Mouse (Mus musculus): ENCODE measurements around the gene Polr3h. TPM values are rescaled to one million over a fixed set of nuclear protein-coding genes. Genes with fewer than 3 reads are reported as not detected.
A peak's percentile ranks its signal among the peaks of the same experiment; 100 is the strongest.
"Not testable (repeated sequence)": the region's sequence is repeated elsewhere in the genome, so short reads cannot be mapped to it uniquely, and the experiment has no call there.

Polr3h gene
- 1 to 10 TPM; 7.3 to 8.1 TPM for total RNA-seq (2021)
- long read RNA-seq, experiment 1, transcript Polr3h-201 (6 exons, 2,542 nt) = major isoform, 14 of 18 reads
- long read RNA-seq, experiment 1, partial matches to known transcripts = 0 of 18 reads
- long read RNA-seq, experiment 1, other reads (novel, unspliced or antisense) = 4 of 18 reads
- long read RNA-seq, experiment 2, transcript Polr3h-201 (6 exons, 2,542 nt) = major isoform, 17 of 19 reads
- long read RNA-seq, experiment 2, partial matches to known transcripts = 0 of 19 reads
- long read RNA-seq, experiment 2, other reads (novel, unspliced or antisense) = 1 of 19 reads

DNA sequence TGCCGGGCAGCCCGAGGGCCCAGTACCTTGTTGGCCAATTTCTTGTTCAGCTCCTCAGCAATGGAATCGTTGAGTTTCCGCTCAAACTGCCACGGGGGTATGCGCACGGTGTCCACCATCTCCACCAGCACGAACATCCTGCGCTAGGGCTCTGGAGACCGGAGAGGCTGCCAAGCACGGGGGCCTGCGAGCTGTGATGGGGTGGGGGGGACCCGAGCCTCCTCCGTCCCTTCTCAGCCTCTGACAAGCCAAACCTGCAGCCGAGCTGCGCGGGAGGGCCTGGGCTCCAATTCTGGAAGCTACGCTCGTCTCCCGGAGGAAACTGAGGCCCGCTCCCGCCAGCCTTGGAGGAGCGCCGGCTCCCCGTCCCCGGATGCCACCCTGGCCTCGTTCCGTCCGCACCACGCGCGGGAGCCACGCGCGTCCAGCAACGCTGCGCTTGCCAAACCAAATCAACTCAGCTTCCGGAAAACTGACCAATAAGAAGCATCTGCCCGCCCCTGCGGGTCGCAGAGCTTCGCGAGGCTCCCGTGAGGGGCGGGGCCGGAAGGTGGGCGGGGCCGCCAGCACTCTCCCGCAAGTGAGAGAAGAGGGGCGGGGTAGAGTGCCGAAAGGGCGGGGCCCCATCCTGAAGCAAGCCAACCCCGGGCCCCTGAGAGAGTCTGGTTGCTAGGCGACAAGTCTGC lies at the start of gene Polr3h:
Gene Polr3h (minus strand): TSS at position 481 of the 686 bp plus-strand sequence.
- intact Hi-C loops (cut with DNase I; ENCODE audit: low total_unique reads) = no loop called here
- DNase-seq = peak; percentile 96

DNA sequence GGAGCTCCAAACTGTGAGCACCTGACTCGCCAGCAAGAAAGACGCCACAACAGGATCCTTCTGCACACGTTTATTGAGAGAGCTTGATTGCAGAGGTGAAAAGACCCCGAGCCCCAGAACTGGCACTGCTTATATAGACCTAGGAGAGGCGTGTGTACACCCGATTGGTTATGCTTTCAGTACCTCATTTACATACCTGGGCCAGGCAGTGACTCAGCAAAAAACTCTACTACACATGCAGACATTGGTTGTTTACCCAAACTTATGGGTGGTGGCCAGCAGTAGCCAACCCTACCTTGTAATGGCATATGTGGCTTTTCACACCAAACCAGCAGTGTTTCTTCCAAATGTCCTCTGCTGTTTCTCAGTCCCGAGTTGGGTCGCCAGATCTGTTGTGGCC lies 49.1 kb upstream of the Polr3h start:
- DNase-seq; intact Hi-C loops (cut with DNase I; ENCODE audit: low total_unique reads): not testable (repeated sequence)

DNA sequence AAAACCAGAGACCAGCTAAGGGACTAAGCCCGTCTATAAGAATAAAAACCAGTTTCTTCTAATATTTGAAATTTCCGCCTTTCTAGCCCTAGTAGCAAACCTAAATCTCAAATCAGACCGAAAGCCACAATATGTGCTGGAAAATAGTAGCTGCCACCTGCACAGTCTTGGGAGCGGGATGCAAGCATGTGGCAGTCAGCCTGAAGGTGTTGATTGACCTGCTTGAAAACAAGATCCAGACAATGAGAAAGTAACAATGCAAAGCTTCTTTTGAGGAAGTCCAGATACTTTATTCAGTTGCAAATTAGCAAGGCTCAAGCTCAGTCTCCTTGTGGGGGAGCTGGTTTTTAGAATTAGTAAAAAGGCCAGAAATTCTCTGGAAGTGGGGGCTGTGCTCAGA lies 44.5 kb upstream of the Polr3h start:
- DNase-seq; intact Hi-C loops (cut with DNase I; ENCODE audit: low total_unique reads): not testable (repeated sequence)

DNA sequence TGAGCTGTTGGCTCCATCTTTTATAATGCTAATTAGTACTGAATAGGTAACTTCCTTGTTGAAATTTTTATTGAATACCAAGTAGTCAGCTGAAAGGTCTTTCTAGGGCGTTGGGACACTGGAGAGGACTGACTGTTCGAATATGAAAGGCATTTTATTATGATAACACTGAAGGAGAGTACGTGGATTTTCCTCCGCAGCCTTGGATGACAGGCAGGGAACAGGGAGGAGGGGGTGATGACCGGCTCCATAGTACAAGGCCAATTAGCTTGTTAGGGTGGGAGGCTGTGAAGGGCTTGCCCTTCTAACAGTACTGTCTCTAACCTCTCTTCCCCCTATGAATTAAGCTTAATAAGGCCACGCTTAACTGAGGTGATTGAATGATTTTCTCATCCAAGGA lies 43.6 kb upstream of the Polr3h start:
- DNase-seq = not testable (repeated sequence)

DNA sequence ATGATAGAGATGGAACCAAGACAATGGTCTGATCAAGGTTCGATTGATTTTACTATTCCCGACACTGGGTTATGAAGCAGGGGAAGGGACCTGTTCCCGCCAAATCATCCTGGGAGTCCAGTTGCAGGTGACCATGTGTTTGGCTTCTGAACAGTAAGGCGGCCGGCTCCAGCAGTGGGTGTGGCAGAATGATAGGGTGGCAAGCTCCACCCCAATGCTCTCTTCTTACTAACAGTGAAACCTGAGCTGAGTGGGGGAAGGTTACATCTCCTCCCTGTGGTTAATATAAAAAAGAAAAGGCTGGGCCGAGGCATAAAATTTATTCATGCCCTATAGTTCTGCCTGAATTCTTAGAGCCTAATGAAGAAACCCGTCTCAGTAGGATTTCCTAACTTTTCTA lies 43.1 kb upstream of the Polr3h start:
- DNase-seq = no peak
- intact Hi-C loops (cut with DNase I; ENCODE audit: low total_unique reads) = no loop called here

More for the DNA sequence above, 43.6 kb upstream of the Polr3h start:
- intact Hi-C loops (cut with DNase I; ENCODE audit: low total_unique reads) = not testable (repeated sequence)

DNA sequence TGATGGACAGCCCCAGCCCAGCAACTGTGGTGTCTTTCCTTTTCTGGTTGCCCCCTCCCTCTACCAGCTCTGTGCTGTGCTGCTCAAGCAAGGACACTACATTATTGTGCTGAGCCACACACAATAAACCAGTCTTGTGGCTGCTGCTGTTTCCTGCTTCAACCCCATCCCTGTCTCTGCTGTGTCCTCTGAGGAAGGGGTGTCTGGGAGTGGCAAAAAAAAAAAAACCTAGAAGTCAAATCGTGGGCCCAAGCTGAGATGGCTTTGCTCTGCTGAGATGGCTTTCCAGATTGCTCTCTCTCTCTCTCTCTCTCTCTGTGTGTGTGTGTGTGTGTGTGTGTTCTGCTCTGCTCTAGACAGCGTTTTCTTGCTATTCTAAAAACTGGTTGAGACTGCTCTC lies 42.4 kb upstream of the Polr3h start:
- DNase-seq = no peak
- intact Hi-C loops (cut with DNase I; ENCODE audit: low total_unique reads) = no loop called here

DNA sequence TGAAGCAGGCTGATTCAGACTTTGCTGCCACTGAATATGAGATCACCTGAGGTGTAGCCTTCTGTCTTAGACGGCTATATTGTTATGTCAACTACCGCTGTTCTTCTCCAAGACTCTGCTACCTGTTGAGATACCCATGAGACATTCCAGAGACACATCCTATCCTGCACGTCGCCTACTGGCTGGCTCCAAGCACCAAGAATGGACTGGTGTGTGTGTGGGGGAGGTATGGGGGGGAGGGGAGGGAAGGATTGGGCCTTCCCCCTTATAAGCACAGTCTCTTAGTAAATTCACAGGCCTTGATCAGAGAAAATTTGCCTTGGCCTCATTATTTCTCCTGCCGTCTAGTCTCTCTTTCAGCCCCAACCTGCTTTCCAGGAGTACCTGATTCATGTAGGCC lies 41.8 kb upstream of the Polr3h start:
- DNase-seq = no peak
- intact Hi-C loops (cut with DNase I; ENCODE audit: low total_unique reads) = no loop called here

DNA sequence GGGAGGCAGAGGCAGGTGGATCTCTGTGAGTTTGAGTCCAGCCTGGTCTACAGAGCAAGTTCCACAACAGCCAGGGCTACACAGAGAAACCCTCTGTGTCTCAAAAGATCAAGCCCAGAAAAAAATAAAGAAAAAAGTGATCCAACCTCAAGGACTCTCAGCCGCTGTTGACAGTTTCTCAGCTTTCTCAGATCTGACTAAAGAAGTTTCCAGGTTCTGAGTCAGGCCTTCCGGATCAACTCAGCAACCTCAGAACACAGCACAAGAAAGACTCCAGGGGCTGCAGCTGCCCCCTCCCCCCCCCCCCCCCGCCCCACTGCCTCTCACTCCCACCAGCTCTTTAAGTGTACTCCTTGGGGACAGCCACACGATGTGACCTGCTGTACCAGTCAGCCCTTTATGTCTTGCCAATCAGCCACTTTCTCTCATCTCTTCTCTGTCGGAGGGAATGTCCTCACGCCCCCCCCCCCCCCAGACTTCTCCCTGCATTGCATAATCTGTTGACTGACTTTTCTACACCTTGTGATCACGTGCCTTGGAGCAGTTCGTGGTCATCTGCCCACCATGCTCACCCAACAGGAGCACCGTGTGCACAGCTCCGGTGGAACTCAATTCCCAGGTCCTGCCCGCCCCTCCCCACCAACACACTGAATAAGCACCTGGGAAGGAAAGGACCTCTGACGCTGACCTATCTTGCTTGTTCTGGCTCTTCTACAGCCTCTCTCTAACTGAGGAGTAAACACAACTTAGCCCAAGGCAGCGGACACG lies 40.2 kb upstream of the Polr3h start:
- intact Hi-C loops (cut with DNase I; ENCODE audit: low total_unique reads) = no loop called here
- no peak for DNase-seq

DNA sequence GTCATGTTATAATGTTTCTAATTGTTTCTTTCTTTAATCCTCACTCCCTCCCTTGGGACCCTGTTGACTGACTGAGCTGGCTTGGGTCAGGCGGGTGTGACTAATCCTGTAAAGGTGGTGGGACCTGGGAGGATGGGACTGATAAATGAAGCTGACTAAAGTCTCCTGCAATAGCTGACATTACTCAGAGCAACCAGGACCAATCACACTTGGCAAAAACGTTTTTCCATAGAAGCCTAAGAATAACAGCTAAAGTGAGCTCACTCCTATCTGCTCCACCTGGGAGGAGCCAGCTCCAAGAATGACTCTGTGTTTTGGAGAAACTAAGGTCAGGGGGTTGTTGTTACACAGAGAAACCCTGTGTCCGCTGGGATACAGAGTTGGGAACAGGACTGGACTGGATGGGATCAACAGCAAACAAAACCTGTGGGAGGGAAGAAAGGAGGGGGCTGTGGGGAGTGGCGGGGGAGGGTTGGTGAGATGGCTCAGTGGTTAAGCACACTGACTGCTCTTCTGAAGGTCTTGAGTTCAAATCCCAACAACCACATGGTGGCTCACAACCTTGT lies 39.0 kb upstream of the Polr3h start:
- intact Hi-C loops (cut with DNase I; ENCODE audit: low total_unique reads) = no loop called here
- no peak for DNase-seq

DNA sequence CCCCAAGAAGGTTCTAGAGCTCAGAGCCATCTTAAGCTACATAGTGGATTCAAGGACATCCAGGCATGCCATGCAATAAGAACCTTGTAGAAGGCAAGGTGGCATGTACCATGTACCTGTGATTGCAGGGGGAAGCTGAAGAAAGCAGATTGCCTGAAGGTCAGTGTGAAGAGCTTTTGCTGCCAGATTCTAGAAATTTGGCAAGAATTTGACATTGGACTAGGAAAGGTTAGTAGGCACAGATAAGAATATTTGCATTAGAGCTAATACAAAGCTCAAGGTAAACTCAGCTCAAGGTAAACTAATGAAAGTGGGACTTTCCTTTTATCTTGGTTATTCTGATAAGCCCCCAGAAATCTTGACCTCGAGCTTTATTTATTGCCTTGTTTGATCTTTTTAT lies 38.2 kb upstream of the Polr3h start:
- intact Hi-C loops (cut with DNase I; ENCODE audit: low total_unique reads) = no loop called here
- DNase-seq = no peak

DNA sequence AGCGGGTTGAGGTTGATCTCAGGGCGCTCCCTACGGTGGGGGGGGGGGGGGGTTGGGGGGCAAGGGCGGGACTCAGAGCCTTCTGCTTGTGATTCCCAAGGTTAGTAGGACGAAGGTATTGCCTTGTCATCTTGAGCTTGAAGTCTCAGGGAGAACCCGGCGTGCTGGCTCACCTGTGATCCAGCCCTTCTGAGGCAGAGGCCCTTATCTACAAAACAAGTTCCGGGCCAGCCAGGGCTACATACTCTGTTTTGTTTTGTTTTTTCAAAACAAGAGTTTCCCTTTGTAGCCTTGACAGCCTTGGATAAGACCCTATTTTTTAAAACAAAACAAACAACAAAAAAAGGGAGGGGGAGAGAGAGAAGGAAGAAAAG lies 35.0 kb upstream of the Polr3h start:
- intact Hi-C loops (cut with DNase I; ENCODE audit: low total_unique reads) = no loop called here
- DNase-seq = no peak

DNA sequence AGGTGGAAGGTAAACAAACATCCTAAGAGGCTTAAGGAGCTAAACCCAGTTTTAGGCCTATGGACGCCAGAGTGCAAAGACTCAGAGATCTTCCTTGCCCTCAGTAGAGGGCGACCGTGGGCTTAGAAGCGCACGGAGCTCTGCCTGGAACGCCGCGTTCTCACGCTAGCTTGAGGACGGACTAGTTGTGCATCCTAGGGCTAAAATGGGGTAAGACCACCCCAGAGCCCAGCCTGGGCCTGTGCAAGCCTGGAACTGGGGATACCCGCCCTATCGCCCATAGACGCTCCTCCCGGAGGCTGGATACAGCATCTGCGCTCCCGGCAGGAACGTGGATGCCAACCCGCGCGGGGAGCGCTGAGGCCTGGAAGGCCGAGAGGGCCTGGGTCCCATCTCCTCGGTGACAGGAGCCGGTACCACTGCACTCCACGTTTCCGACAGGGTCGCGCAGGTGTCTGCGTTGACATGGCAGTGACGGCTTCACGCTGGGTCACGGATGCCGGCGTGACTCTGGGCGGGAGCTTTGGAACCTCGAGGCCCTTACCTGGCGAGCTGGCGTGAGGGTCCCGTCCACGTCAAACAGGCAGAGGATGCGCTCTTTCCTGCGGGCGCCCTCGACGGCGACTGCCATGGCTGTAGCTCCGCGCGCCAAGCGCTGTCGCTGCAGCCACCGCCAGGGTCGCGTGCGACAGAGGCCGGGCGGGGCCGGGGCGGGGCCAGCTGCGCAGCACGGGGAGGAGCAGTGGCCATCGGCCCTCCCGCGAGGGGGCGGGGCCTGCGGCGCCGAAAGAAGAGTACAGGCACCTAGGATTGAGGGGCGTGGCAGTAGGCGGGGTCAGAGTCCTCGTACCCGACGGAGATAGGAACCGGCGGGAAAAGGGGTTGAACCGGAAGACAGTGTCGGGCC lies 34.4 kb upstream of the Polr3h start, which contains the start of gene Pmm1:
Gene Pmm1 (minus strand): TSS at position 760 of the 907 bp plus-strand sequence.
- intact Hi-C loops (cut with DNase I; ENCODE audit: low total_unique reads) = no loop called here
- peak; percentile 99 for DNase-seq

DNA sequence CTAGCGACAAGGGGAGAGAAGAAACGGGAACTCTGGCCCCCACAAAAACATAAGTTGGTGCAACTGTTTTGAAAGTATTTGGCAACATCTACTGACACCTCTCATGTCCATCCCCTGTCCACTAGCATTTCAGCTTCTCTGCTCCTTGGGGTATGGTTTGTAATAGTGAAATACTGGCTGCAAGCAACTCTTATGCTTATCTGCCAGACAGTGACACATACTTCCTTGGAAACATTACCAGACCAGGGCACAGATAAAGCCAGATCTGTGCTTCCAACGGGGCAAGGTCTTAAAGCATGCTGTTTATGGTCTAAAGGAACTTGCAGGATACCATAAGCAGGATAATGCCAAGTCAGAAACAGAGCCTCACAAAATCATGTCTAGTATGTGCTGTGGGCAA lies 32.9 kb upstream of the Polr3h start:
- DNase-seq = no peak
- intact Hi-C loops (cut with DNase I; ENCODE audit: low total_unique reads) = loop anchor here (5.0 kb wide), 1 partner anchor 33 kb away; no protein-coding TSS in a partner anchor

DNA sequence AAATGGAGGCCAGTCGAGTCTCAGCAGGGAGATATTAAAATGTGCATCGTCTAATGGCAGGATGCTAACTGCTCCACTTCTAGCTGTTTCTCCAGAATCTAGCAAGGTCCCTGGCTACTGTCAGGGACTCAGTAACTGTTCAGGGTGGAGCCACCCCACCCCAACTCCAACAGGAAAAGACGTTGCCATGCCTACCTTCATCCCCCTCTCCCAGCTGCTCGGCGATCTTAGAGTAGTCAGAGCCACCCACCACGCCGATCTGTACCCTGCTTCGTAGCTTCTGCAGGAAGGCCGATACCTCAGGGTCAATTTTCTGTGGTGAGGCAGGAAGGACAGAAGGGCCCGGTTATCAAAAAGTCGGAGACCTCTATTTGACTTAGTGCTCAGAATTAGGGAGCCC lies 31.6 kb upstream of the Polr3h start:
- DNase-seq = no peak
- intact Hi-C loops (cut with DNase I; ENCODE audit: low total_unique reads) = loop anchor here (5.0 kb wide), 1 partner anchor 35 kb away; no protein-coding TSS in a partner anchor

DNA sequence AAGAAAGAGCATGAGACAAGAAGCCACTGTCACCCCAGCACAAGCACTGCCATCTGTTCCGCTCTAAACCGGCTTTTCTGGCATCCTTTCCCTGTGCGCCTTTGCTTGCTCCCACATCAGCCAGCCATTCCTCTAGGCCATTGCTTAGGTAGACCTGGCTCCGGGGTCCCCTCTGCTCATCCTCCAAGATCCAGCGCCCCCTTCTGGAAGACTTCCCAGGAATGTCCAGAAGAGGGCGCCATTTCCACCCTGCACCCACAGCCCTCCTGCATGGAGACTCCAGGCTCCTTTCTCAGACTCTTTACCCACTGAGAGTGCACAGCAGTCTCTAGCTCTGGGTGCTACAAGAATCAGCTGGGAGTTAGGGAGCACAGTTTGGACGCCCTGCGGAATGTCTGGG lies 30.4 kb upstream of the Polr3h start:
- intact Hi-C loops (cut with DNase I; ENCODE audit: low total_unique reads) = loop anchor here (5.0 kb wide), 1 partner anchor 36 kb away; no protein-coding TSS in a partner anchor
- peak; percentile 32 for DNase-seq

DNA sequence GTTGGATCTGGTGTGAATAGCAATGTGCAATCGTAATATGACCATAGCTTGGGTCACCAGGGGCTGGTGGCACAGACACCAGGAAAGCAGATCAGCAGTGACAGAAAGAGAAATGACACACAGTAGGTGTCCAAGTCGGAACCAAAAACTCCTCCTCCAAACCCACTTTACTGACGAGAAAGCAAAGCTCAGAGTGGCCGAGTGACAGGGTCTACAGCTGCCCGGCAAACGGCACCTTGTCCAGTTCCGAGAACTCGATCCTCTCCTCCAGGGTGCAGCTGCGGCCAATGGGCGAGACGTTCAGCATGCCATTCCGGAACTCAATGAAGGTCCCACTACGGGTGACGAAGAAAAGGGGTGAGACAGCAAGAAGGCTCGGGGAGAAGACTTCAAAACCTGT lies 29.4 kb upstream of the Polr3h start:
- DNase-seq = no peak
- intact Hi-C loops (cut with DNase I; ENCODE audit: low total_unique reads) = loop anchor here (5.0 kb wide), 1 partner anchor 37 kb away; no protein-coding TSS in a partner anchor

DNA sequence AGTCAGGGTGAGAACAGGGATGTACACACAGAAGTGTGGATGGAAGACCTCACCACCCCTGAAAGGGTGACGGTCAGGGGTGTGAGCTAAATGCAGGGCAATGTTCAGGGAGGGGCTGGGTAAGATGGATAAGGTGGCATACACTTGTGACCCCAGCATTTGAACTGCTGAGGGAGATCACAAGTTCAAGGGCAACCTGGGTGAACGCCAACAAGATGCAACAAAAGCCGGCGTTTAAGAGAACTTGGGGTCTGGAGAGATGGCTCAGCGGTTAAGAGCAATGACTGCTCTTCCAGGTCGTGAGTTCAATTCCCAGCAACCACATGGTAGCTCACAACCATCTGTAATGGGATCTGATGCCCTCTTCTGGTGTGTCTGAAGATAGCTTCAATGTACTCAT lies 28.7 kb upstream of the Polr3h start:
- no peak for DNase-seq
- intact Hi-C loops (cut with DNase I; ENCODE audit: low total_unique reads) = loop anchor here (5.0 kb wide), 1 partner anchor 38 kb away; no protein-coding TSS in a partner anchor

DNA sequence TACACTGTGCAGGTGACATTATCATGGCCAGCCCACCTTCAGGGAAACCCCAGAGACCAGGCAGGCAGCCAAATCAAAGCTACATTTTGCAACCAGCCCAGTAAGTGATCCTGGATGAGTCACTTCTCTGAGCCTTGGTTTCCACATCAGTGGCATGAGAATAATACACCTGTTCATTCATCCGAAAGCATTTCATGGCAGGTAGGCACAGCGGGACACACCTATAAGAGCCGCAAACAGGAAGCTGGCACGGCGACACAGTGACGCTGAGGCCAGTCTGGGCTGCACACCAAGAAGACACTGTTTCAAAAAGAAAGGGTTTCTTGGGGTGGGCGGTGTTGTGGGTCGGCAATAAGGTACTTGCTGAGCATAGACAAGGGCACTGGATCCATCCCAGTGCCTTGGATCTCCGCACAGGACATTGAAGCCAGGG lies 28.1 kb upstream of the Polr3h start:
- intact Hi-C loops (cut with DNase I; ENCODE audit: low total_unique reads) = no loop called here

DNA sequence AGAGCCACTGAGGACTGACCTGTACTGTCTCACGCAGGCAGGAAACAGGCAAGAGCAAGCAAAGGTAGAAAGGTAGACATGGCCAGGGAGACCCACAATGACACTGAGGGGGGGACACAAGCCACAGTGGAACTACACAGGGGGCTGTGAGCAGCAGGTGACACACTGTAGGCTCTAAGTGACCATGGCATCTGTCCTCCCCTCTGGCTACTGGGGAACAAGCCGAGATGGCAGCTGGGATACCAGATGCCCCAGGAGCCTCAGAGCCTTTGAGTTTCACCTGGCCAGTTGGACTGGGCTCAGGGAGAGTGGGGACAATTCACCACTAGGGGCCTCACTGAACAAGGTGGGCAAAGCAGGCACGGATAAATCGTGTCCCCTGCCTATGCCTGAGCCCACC lies 26.3 kb upstream of the Polr3h start:
- DNase-seq = no peak
- intact Hi-C loops (cut with DNase I; ENCODE audit: low total_unique reads) = no loop called here

More for the DNA sequence above, 28.1 kb upstream of the Polr3h start:
- DNase-seq = no peak
